Mouse (Mus musculus) cerebellum, postnatal 10 days (tissue): ENCODE results near the gene Aatk.

Source experiments
- DNase-seq, 2 experiments: peaks; one replicate each; pipeline ENCODE4 v3.0.0; 2021; ENCODE audit warnings: mixed read lengths in 2 of 2

The Aatk gene

DNA sequence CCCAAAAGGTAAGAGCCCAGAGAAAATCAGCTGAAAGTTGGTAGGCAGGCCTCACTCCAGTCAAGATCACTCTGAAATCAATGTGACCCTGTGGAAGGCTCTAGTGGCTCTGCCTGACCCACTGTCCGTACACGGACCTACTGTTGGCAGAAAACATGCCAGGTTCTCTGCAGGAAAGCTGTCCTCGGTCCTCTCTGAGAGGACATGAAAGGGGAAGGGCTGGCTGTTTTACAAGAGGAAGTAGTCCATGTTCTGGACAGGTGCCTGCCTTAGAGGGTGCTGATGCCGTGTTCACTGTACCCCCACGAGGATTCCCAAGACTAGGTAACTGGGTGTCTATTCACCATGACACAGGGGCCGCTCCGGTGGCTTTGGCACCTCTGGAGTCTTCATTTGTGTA lies 59.1 kb downstream of the Aatk start:
- DNase-seq, result peak; percentile 51 to 52

DNA sequence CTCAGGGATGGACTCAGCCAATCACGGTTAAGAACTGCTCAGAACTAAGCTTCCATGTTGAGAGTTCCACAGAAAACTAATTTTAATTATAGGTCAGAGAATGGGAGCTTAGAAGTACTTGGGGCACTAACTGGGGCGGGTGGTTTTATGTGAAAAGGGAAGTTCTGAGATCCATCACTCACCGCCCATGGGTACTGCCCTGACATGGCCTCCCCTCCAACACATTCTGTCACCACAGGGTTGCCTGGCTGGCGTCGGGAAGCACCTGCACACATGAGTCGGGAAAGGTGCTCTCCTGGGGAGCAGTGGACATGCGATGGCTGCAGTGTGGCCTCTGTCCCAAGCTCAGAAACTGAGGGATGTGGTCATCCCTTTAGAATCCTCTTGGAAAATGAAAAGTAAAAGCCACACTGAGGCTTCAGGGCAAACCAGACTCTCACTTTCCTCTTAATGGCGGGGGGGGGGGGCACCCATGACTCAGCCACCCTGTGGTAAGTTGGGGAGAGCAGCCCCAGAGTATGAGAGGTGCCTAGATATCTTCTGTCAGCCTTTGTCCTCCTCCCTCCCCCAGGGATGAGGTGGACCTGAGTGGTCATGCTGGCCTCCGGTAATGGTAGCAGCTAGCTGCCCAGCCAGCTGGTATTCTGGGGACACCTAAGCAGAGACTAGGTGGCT lies 60.1 kb downstream of the Aatk start:
- DNase-seq, result no peak

DNA sequence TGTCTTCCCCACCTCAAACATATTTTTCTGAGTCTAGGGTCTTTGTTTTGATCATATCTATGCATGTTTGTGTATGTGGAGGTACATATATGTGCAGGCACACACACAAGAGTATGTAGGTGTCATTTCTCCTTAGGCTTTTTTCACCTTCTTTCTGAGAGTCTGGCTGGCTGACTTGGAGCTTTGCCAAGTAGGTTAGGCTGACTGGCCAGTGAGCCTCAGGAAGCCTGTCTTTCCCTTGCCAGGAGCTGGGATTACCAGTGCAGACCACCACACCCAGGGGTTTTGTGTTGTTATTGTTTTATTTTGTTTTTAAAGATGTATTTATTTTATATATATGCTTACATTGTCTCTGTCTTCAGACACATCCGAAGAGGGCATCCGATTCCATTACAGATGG lies 63.8 kb downstream of the Aatk start:
- DNase-seq, result peak; percentile 83 to 86

DNA sequence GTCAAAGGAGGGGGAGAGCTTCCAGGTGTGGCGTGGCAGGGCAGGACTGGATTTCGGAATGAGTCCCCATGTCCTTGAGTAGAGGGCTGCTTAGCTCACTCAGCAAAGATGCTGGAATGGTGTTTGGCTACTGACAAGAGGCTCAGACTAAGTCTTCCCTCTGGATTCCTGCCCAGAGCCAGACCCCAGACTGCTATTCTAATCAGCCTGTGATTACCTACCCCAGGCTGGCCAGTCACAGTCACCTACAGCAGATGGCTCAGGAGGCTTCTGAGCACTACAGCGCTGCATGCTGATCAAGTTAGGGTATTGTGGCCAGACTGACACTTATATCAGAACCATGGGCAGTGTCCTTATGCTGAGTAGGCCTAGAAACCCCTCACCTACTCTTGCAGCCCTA lies 64.7 kb downstream of the Aatk start:
- peak; percentile 89 to 90 for DNase-seq

DNA sequence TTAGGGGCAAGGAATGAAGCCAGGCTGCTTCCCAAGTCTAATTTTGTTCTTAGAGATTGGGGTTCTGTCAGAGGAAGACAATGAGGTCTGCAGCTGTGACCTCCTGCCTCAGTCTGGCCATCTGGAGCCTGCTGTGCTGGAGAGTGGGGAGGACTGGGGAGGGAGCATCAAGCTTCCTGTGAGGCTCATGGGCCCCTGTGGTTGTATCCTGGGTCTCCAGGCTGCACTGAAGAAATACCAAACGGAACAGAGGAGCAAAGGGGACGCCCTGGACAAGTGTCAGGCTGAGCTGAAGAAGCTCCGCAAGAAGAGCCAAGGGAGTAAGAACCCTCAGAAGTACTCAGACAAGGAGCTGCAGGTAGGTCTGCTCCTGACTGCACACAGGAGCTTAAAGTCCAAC lies 65.2 kb downstream of the Aatk start:
- no peak for DNase-seq

DNA sequence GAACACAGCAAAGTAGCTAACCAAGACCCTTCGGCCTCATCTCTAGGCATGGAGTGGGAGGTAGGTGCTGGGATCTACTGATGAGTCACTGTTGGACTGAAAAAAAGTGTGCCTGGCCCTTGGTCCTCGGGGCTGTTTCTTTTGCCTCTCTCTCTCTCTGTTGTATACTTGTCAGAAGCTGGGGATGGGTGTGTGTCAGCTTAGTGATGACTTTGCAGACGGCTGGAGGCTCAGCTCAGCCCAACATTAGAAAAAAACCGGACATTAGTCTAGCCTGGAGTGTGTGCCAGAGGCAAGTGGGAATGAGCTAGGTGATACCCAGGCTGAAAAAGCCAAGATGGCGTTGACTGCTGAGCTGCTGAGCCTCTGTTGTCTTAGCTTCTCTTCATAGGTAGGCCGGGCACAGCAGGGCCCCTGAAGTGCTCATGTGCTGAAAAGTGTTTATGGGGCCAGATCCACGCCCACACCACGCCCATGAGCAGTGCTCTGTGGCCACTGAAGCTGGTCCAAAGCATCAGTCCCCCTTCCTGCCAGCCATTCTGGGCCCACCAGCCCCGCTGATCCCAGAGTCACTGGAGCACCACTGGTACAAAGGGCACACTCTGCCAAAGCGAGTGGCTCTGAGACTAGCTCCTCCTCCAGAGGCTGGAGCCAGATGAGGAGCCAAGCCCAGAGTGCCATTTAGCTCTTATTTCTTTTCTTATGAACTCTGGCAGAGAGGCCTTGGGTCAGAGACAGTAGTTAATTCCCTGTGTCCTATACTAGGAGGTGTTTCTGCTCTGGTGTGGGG lies 67.2 kb downstream of the Aatk start:
- peak in 1 of 2 experiments; percentile 35 for DNase-seq

DNA sequence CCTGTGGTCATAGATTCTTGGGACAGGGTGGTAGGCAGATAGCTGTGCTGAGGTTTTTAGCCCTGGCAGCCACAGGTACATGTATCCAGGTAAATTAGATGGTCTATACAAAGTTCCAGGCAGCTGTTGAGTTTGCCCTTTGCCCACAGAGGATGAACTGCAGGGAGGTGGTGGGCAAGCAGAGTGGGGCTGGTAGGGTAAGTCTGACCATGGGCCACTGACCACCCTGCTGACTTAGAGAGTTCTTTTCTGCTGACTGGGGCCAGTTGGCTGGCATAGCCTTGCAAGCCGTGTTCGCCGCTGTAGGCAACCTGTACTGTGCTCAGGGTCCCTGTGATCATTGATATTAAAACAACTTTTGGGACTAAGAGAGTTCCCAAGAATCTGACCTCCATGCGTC lies 68.3 kb downstream of the Aatk start:
- DNase-seq, result no peak

DNA sequence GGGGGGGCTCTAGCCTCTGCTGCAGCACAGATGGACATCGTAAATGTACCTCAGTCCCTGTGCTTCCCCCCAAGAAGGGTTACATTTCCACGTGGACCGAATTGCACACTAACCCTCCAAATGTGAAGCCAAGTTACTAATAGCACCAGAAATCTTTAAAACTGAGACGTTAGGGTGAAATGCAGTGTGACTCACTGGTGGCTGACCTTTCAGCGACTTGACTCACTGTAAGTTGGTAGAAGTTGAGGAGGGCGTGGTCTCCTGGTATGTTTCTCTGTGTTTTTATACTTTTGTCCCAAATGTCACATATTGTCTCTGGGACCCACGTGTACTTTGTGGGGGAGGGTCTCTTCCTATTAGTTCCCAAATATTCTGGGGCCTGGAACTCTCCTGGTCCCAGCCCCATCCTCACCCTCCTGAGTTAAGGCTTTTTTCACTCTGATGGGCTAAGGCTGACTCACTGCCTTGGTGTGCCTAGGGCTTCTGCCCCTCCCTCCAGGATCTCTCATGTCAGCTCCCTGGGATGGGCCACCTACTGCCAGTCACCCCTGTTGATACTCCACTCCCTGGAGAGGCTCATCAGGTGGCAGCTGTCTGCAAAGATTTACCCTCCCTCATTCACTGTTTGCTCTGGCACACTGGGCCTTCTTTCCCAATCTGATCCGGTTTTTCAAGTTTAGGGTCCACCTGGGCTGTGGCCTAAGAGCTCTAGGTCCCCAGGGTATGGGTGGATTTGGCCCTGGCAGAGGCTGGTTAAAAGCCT lies 71.0 kb downstream of the Aatk start:
- DNase-seq, result no peak

DNA sequence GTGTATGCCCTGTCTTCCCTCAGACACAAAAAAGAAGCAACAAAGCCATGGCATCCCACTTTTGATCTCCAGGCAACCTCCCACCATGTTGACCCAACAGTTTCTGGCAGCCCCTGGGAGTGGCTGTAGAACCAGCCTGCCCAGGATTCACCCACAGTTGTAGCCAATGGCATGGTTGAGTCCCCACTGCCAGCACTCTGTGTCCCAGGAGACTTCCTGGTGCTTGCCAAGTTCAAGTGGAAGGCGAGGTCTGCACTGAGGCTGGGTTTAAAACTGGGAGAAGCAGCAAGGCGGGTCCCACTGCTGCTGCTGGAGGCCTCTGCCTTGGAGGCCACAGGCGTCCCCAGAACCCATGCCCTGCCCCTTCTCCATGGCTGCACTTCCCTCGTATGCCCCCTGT lies 73.2 kb downstream of the Aatk start:
- DNase-seq, result no peak

DNA sequence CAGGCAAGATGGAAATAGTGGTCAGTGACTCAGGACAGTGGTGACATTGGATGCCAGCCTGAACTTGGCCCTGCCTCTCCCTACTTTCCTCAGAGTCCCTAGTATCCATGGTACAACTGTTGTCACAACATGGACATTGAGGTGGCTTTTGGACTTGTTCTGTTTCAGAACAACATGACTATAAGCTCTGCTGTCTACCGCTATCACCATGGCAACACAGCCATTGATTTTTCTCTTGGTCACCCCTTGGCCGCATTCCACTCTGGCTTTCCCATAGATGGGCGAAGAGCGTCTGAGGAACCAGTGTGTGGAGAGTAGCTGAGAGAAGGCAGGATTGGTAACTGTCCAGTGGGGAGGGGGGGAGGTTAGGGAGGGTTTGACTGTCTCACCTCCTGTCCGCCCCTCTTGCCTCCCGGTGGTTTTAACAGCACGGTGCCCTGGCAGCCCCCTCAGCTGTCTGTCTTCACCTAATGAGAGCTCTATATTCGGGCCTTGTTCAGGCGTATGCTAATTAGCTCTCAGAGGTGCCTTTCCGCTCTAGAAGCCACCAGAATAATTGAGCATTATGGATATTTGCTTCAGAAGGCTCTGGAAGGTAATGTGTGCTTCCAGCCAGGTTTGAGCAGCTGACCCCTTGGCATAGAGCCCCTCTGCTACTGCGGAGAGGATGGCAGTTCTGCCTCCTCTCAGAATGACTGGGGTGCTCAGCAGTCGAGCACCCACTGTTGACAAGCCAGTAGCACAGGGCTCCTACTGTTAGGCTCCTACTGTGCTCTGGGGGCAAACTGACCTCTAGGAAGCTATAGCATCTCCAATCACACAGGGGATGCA lies 76.7 kb downstream of the Aatk start:
- peak; percentile 90 to 95 for DNase-seq

DNA sequence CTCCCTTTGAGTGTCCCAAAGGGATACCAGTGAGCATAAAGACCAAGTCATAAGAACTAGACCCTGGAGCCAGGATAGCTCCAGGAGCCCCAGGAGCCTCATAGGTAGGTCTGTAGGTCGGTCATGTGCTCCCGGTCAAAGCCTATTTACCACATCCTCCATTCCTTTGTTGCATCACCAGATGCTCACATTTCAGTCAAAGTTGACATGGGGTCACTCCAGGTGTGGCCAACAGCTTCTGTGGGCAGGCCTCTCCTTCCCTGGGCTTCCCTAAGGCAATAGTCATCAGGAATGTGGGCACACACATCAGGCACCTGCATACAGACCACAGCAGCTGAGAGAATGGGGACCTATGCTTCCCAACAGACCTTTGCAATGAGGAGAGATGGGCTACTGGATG lies 79.1 kb downstream of the Aatk start:
- no peak for DNase-seq

DNA sequence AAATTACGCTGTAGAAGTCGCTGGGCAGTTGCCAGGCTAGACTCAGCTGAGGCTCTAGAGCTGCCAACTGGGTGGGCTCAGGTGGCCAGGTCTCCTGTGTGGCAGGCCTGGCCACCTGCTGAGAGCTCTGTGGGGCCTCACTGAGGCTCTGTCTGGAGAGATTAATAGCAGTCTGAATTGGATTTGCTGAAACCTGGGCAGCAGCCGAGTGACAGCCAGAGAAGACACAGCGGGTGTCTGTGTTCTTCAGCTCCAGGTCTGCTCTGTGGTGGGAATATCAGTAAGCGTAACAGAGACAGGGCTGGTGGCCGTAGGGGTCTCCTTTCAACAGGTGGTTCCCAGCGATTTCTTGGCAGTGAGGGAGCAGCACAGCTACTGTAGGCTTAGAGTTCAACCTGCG lies 79.6 kb downstream of the Aatk start:
- peak; percentile 54 to 58 for DNase-seq

DNA sequence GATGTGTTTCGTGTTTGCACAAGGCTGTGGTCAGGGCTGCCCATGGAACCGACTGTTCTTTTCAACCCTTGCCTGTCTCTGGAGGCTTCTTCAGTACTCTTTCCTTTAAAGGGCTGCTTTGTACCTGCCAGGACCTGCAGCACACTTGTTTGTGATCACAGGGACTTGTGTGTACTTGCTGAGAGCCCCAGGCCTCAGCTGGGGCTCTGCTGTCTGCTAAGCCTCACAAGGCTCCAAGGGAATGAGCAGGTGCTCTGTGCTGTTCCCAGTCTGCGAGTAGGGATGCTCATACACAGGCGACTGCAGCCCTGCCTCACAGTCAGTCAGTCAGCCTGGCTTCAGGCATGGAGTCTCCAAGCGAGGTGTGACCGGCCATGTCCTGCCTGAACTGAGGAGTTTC lies 80.7 kb downstream of the Aatk start:
- no peak for DNase-seq

DNA sequence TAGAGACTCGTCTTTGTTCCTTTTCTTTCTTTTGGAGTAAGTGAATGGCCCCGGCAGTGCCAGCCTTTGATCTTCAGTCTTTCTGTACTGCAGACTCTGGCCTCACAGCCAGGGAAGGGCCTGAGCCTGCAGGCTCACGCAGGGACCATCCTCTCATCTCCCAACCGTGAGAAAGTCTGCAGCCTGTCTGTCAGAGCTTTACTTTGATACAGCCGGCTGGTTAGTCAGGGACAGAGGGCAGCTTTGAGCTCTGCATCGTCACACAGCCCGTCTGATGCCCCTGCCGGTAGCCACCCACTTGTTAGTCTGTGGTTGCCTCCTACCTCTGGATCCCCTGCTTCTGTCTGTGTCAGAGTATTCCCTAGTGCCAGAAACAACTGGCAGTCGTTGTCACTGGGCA lies 81.9 kb downstream of the Aatk start:
- no peak for DNase-seq

DNA sequence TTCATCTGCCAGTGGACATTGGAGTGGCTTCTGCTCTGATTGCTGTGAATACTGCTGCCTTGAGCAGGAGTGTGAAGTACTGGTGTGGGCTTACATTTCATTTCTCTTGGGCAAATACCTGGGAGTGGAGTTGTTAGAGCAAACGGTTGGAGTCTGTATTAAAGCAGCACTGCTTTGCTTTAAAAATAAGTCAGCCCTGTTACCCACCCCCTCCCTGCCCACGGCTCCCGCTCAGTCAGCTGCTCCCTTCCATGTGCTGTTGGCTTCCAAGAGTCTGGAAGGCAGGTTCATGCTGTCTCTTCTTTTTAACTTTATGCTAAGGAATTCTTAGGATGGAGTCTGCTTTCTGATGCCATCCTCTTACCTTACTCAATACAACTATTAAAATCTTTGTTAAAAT lies 85.5 kb downstream of the Aatk start:
- DNase-seq, result no peak

DNA sequence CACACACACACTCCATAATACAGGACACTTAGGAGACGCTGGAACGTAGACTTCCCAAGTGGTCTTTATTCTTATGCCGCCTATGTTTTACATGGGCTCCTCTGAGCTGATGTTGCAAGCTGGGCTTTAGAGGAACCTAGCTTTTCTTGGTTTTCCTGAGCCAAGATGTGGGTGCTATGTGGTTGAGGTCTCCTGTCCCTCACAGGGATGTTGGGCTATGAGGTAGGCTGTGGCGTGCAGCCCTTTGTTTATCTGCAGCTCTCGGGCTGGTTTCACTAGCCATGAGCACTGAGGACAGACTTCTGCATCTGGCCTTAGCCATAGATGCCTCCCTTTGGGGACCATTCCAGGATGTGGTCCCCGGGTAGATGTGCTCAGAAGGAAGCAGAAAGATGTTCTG lies 86.3 kb downstream of the Aatk start:
- DNase-seq, result no peak

DNA sequence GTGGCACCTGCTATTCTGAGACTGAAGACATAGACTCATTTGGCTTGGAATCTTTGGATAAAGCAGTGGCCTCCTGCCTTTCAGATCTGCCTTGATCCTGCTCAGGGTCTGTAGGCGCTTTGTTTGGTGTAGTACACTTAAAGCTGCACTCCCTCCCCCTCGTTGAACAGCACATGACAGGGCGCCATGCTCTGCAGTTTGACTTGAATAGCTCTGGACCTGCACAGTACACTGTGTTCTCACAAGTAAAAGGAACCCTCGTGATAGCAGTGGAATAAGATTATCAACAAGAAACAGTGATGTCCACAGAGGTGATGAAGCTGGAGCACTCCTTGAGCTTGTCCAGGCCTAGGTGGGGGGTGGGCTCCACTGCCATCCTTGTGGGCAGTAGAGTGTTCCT lies 87.3 kb downstream of the Aatk start:
- no peak for DNase-seq

DNA sequence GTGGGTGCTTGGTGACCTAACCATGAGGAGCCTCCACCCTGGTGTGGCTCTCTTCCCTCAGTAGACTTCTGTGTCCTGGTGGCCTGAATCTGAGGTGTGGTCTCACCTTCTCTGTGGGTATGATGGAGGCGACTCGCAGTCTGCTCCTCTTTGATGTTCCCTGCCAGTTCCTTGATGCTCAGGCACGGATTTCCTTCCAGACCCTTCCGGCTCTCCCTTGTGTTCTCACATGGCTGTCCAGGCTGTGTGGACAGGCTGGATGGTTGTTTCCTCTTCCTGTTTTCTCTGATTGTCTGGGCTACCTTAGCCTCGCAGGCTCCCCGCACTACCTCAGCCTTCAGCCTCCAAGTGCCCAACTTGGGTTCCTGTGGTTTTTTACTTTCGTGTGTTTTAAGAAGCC lies 88.1 kb downstream of the Aatk start:
- DNase-seq, result no peak
